Mouse (Mus musculus) embryonic stem cell, embryonic (primary cell): ENCODE data around the gene Zap70.

Experiments used
- CTCF ChIA-PET, 4 experiments: fragments of 300-600 bp in 2 of 4; fragments of 350-600 bp in 2 of 4; sonication (Branson Sonifier 250); formaldehyde crosslinking; loops; one replicate each; lab custom pipeline; 2022; ENCODE audit warnings: inconsistent platforms in 2 of 4; lab: Charles Lee
- POLR2A ChIA-PET, 4 experiments: fragments of 300-600 bp in 2 of 4; fragments of 350-600 bp in 2 of 4; sonication (Branson Sonifier 250); formaldehyde crosslinking; loops; one replicate each; lab custom pipeline; 2022; ENCODE audit warnings: antibody characterized with exemption in 4 of 4, inconsistent platforms in 1 of 4; lab: Charles Lee

Zap70 gene

GRCm38 (mm10) chr1:36766431-36767205 is 5.0 kb downstream of the Zap70 start:
- CTCF ChIA-PET, result interaction anchor here in 2 of 4 experiments (0.6 to 5.3 kb wide), 2 partner anchors 20 to 48 kb away, joined by 3 to 18 read pairs; no protein-coding TSS in a partner anchor
- POLR2A ChIA-PET, result interaction anchor here in 2 of 4 experiments (0.6 to 0.8 kb wide), 4 partner anchors 56 to 786 kb away, joined by 3 to 7 read pairs (median 4); no protein-coding TSS in a partner anchor

GRCm38 (mm10) chr1:36767321-36767720 is 5.7 kb downstream of the Zap70 start:
- POLR2A ChIA-PET, result interaction anchor here in 3 of 4 experiments (0.6 to 0.9 kb wide), 6 partner anchors 55 to 1643 kb away, joined by 3 to 7 read pairs (median 3); no protein-coding TSS in a partner anchor
- CTCF ChIA-PET, result interaction anchor here in 2 of 4 experiments (0.6 to 5.3 kb wide), 3 partner anchors 21 to 48 kb away, joined by 3 to 18 read pairs (median 4); no protein-coding TSS in a partner anchor

DNA sequence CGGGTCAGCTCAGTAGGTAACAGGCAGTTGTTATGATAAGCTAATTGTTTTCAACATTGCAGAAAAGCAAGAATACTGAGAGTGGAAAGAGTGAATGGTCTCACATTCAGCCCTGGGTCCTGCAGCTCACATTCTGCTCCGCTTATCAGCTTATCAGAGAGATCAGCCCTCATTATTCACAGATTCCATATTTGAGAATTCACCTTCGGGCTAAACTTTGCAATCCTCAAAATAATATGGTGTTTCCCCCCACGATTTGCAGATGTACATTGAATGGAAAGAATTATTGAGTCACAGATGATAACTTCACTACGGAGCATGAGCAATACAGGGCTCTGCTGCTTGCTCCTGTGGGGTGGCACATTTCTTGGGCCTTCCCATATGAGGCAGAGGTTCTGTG is 7.2 kb downstream of the Zap70 start:
- CTCF ChIA-PET, result interaction anchor here in 3 of 4 experiments (0.7 to 5.3 kb wide), 3 partner anchors 20 to 867 kb away, joined by 3 to 18 read pairs (median 3); no protein-coding TSS in a partner anchor
- POLR2A ChIA-PET, result interaction anchor here in 3 of 4 experiments (0.6 to 1.3 kb wide), 4 partner anchors 10 to 53 kb away, joined by 4 to 5 read pairs (median 4); no protein-coding TSS in a partner anchor

- POLR2A ChIA-PET, result interaction anchor here (0.6 to 2.1 kb wide), 15 partner anchors 8 to 660 kb away, joined by 3 to 8 read pairs (median 4); partner anchors contain the start of genes Coa5 (in 1 of the 4), Unc50 (in 1 of the 4) and Zap70 (in 1 of the 4)
Measured at GRCm38 (mm10) chr1:36769951-36770350, 8.4 kb downstream of the Zap70 start.

DNA sequence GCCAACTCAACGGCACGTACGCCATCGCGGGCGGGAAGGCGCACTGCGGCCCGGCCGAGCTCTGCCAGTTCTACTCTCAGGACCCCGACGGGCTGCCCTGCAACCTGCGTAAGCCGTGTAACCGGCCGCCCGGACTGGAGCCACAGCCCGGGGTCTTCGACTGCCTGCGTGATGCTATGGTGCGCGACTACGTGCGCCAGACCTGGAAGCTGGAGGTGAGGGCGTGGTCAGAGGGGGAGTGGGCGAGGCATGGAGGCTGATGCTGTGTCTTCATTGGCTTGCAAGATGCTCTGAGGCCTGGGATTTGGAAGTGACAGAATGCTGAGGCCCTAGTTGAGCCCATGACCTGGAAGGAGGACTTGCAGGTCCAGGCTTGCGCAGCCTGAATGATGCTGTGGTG is 9.4 kb downstream of the Zap70 start:
- POLR2A ChIA-PET, result interaction anchor here (0.6 to 2.2 kb wide), 26 partner anchors 8 to 659 kb away, joined by 3 to 8 read pairs (median 4); partner anchors contain the start of genes Zap70 (in 2 of the 4), Ankrd39 (in 1 of the 4), Coa5 (in 1 of the 4) and Fam178b (in 1 of the 4)
- CTCF ChIA-PET, result interaction anchor here in 2 of 4 experiments (0.6 to 5.3 kb wide), 6 partner anchors 15 to 224 kb away, joined by 3 to 18 read pairs (median 4); partner anchors contain the start of gene Ankrd39 (in 1 of the 2)

More at GRCm38 (mm10) chr1:36769951-36770350, 8.4 kb downstream of the Zap70 start:
- CTCF ChIA-PET, result interaction anchor here in 3 of 4 experiments (0.5 to 5.3 kb wide), 6 partner anchors 9 to 478 kb away, joined by 3 to 18 read pairs (median 4); partner anchors contain the start of gene Ankrd39 (in 1 of the 3)

DNA sequence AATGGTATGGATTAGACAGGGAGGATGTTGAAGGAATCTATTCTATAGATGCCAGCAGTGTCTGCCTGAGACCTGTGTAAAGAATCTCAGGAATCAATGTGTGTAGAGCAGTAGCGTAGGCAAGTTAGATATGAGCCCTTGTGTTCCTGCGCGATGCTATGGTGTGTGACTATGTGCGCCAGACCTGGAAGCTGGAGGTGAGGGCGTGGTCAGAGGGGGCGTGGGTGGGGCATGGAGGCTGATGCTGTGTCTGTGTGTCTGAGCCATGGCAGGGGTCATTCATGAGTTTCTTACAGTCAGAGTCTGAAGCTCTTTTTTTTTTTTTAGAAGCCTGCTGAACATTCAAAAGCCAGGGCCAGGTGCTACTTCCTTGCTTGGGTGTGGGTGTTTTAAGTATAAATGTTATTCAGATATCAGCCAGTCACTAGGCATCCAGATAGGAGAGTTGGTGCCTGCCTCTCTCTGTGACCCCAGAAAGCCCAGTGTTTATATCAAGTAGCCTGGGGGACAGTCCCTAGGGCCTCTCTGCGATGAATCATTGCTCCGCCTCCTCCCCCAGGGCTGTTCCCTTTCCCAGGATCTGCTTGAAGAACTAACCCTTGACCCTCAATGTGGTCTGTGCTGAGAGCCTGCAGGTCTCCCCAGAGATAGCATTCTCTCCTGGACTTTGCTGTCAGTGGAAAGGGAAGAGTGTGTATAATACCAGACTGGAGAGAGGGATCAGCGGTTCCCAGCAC is 10.8 kb downstream of the Zap70 start:
- ChIA-PET CTCF (interaction anchor here in 3 of 4 experiments (0.6 to 1.0 kb wide), 4 partner anchors 29 to 486 kb away, joined by 3 to 6 read pairs (median 3); no protein-coding TSS in a partner anchor), POLR2A (interaction anchor here in 3 of 4 experiments (0.6 to 2.2 kb wide), 15 partner anchors 10 to 871 kb away, joined by 3 to 8 read pairs (median 4); partner anchors contain the start of genes Coa5 (in 1 of the 3), Unc50 (in 1 of the 3) and Zap70 (in 1 of the 3))

DNA sequence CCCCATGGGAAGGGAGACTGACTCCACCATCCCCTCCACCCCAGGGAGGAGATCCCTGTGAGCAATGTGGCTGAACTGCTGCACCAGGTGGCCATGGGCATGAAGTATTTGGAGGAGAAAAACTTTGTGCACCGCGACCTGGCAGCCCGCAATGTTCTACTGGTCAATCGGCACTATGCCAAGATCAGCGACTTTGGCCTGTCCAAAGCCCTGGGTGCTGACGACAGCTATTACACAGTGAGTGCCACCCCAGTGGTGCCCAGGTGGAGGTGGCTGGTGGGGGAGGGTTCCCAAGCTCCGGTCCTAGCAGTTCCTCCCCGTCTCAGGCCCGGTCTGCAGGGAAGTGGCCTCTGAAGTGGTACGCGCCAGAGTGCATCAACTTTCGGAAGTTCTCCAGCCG is 19.2 kb downstream of the Zap70 start:
- POLR2A ChIA-PET, result interaction anchor here in 2 of 4 experiments (0.5 to 1.3 kb wide), 2 partner anchors 10 to 101 kb away, joined by 5 to 12 read pairs; no protein-coding TSS in a partner anchor

GRCm38 (mm10) chr1:36782476-36782875 is 20.9 kb downstream of the Zap70 start:
- ChIA-PET POLR2A (no interaction called here), CTCF (interaction anchor here in 1 of 4 experiments (0.6 to 1.0 kb wide), 2 partner anchors 36 to 471 kb away, joined by 3 read pairs; no protein-coding TSS in a partner anchor)

More for the DNA sequence above, 19.2 kb downstream of the Zap70 start:
- CTCF ChIA-PET, result interaction anchor here in 1 of 4 experiments (1.1 kb wide), 1 partner anchor 34 kb away, joined by 3 read pairs; no protein-coding TSS in a partner anchor

GRCm38 (mm10) chr1:36784365-36785134 is 23.0 kb downstream of the Zap70 start:
- POLR2A ChIA-PET, result interaction anchor here in 2 of 4 experiments (0.6 to 2.9 kb wide), 4 partner anchors 10 to 466 kb away, joined by 3 to 8 read pairs (median 4); no protein-coding TSS in a partner anchor
- CTCF ChIA-PET, result interaction anchor here (0.5 to 3.3 kb wide), 14 partner anchors 9 to 488 kb away, joined by 3 to 40 read pairs (median 3); partner anchors contain the start of gene Ankrd39 (in 1 of the 4)

GRCm38 (mm10) chr1:36785238-36785641 is 23.6 kb downstream of the Zap70 start:
- ChIA-PET POLR2A (interaction anchor here in 2 of 4 experiments (1.0 to 2.9 kb wide), 8 partner anchors 10 to 465 kb away, joined by 3 to 9 read pairs (median 3); no protein-coding TSS in a partner anchor), CTCF (interaction anchor here (0.5 to 3.3 kb wide), 21 partner anchors 9 to 850 kb away, joined by 3 to 40 read pairs (median 4); partner anchors contain the start of gene Ankrd39 (in 2 of the 4))

- CTCF ChIA-PET, result interaction anchor here (0.6 to 3.3 kb wide), 21 partner anchors 14 to 850 kb away, joined by 3 to 40 read pairs (median 4); partner anchors contain the start of gene Ankrd39 (in 1 of the 4)
- POLR2A ChIA-PET, result interaction anchor here in 3 of 4 experiments (0.6 to 2.9 kb wide), 12 partner anchors 9 to 579 kb away, joined by 3 to 9 read pairs (median 3); no protein-coding TSS in a partner anchor
Measured at GRCm38 (mm10) chr1:36786377-36786776, 24.8 kb downstream of the Zap70 start.

- POLR2A ChIA-PET, result interaction anchor here in 2 of 4 experiments (0.9 to 2.3 kb wide), 5 partner anchors 7 to 145 kb away, joined by 3 to 5 read pairs (median 4); no protein-coding TSS in a partner anchor
- CTCF ChIA-PET, result no interaction called here
Measured at GRCm38 (mm10) chr1:36789416-36789815, 27.8 kb downstream of the Zap70 start.

GRCm38 (mm10) chr1:36796711-36797110 is 35.1 kb downstream of the Zap70 start:
- ChIA-PET CTCF (interaction anchor here in 1 of 4 experiments (0.6 kb wide), 1 partner anchor 257 kb away, joined by 3 read pairs; no protein-coding TSS in a partner anchor), POLR2A (interaction anchor here in 3 of 4 experiments (0.6 to 4.0 kb wide), 12 partner anchors 8 to 355 kb away, joined by 3 to 12 read pairs (median 3); no protein-coding TSS in a partner anchor)

GRCm38 (mm10) chr1:36797481-36797880 is 35.9 kb downstream of the Zap70 start:
- ChIA-PET CTCF (interaction anchor here in 3 of 4 experiments (0.6 kb wide), 4 partner anchors 10 to 251 kb away, joined by 3 to 7 read pairs (median 4); no protein-coding TSS in a partner anchor), POLR2A (interaction anchor here in 3 of 4 experiments (0.6 to 2.3 kb wide), 11 partner anchors 9 to 354 kb away, joined by 3 to 10 read pairs (median 3); no protein-coding TSS in a partner anchor)

- ChIA-PET CTCF (interaction anchor here in 3 of 4 experiments (0.6 to 1.2 kb wide), 5 partner anchors 9 to 437 kb away, joined by 3 to 11 read pairs (median 4); no protein-coding TSS in a partner anchor), POLR2A (interaction anchor here in 3 of 4 experiments (0.5 to 1.3 kb wide), 8 partner anchors 9 to 409 kb away, joined by 3 to 8 read pairs (median 3); no protein-coding TSS in a partner anchor)
Measured at GRCm38 (mm10) chr1:36800379-36801011, 38.9 kb downstream of the Zap70 start.
